Comparison of ENCODE assay signal across 7 mouse cellular contexts in the genomic region with DNA sequence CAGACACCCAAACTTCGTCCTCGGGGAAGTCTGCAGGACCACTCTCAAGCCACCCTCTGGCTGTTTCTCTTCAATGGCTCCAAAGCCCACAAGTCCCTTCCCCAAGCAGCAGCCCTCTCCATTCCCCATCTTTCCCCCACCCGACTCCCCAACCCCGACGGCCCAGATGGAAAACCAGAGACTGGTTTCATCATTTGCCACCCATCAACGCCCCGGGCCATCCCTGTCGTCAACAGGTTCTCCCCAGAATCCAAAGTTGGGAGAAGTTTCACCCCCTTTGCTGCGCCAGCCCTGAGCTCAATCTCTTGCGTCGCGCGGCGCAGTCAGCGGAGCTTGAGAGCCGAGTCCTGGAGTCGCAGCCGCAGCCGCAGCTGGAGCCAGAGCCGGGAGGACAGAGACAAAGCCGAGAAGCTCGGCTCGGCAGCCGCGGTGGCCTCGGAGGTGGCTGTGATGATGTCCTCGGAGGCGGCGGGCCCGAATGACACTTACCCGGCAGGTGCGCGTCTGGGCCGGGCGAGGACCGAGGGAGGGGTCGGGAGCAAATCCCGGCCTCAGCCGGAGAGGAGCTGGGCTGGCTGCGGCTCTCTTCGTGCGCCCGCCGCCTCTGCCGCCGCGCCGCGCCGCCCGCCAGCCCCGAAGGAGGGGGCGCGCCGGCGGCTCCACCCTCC. TPM values are rescaled to one million over a fixed set of nuclear protein-coding genes. Genes with fewer than 3 reads are reported as not detected.
DNase-seq lines count a peak whose midpoint lies in the region; ATAC-seq and TF ChIP-seq lines count a peak whose summit lies in the region.

No protein-coding gene starts in this region.

- no peak for TF ChIP-seq CTCF in liver, postnatal 0 days (IDR thresholded peaks at IDR 0.05; ENCODE audit: low read depth)

- peaks cover 99% of the 10 kb centered on the region for H3K27me3 ChIP-seq in liver, embryonic 12.5 days (replicated peaks)
- H3K27me3 ChIP-seq in liver, postnatal 0 days (ENCODE audit: insufficient read depth, low read length) = peaks cover 72% of the 10 kb centered on the region
- peaks cover 98% of the 10 kb centered on the region for H3K27me3 ChIP-seq in embryonic facial prominence, embryonic 13.5 days
- H3K27me3 ChIP-seq in intestine, embryonic 14.5 days (replicated peaks; ENCODE audit: control insufficient read depth, insufficient read depth, low read length) = peaks cover 87% of the 10 kb centered on the region

- H3K4me3 ChIP-seq in liver, embryonic 12.5 days = peak overlapping the region; percentile 17
- no peak overlapping the region for H3K4me3 ChIP-seq in liver, postnatal 0 days (ENCODE audit: low read depth, low read length)
- H3K4me3 ChIP-seq in embryonic facial prominence, embryonic 13.5 days = peak overlapping the region; percentile 50
- H3K4me3 ChIP-seq in intestine, embryonic 14.5 days (ENCODE audit: low read depth, low read length) = peak overlapping the region; percentile 33

- no peak overlapping the region for H3K27ac ChIP-seq in liver, embryonic 12.5 days
- H3K27ac ChIP-seq in liver, postnatal 0 days (ENCODE audit: low read depth) = no peak overlapping the region
- H3K27ac ChIP-seq in embryonic facial prominence, embryonic 13.5 days = no peak overlapping the region
- H3K27ac ChIP-seq in intestine, embryonic 14.5 days (ENCODE audit: low read depth) = no peak overlapping the region

- H3K4me1 ChIP-seq in liver, embryonic 12.5 days = 0 out of 2 replicates have a peak, but pooled peaks cover 8% of the 10 kb centered on the region
- H3K4me1 ChIP-seq in liver, postnatal 0 days (ENCODE audit: insufficient read depth) = no peaks in the 10 kb centered on the region
- peaks cover 30% of the 10 kb centered on the region for H3K4me1 ChIP-seq in embryonic facial prominence, embryonic 13.5 days
- peaks cover 7% of the 10 kb centered on the region; the same call in 1 of the 2 replicates for H3K4me1 ChIP-seq in intestine, embryonic 14.5 days (replicated peaks; ENCODE audit: control insufficient read depth, insufficient read depth, low read length)

- H3K4me2 ChIP-seq in liver, embryonic 12.5 days = peak overlapping the region; percentile 35
- H3K4me2 ChIP-seq in liver, postnatal 0 days (ENCODE audit: low read depth, low read length) = no peak overlapping the region
- peak overlapping the region; percentile 85 for H3K4me2 ChIP-seq in embryonic facial prominence, embryonic 13.5 days
- peak overlapping the region; percentile 57 for H3K4me2 ChIP-seq in intestine, embryonic 14.5 days (ENCODE audit: low read length)

- no peaks in the 10 kb centered on the region for H3K36me3 ChIP-seq in liver, embryonic 12.5 days
- no peaks in the 10 kb centered on the region for H3K36me3 ChIP-seq in liver, postnatal 0 days (replicated peaks; ENCODE audit: insufficient read depth, low read length)
- H3K36me3 ChIP-seq in embryonic facial prominence, embryonic 13.5 days = no peaks in the 10 kb centered on the region
- no peaks in the 10 kb centered on the region for H3K36me3 ChIP-seq in intestine, embryonic 14.5 days (ENCODE audit: control insufficient read depth, insufficient read depth, low read length)

- H3K9me3 ChIP-seq in liver, embryonic 12.5 days (replicated peaks) = no peaks in the 10 kb centered on the region
- H3K9me3 ChIP-seq in liver, postnatal 0 days (ENCODE audit: low read length) = no peaks in the 10 kb centered on the region
- no peaks in the 10 kb centered on the region for H3K9me3 ChIP-seq in embryonic facial prominence, embryonic 13.5 days
- no peaks in the 10 kb centered on the region for H3K9me3 ChIP-seq in intestine, embryonic 14.5 days (ENCODE audit: control insufficient read depth, low read length)

- WGBS in liver, embryonic 12.5 days (ENCODE audit: insufficient replicate concordance) = 3% methylated on average over 39 of the region's 56 CpGs
- 2% methylated on average over 48 of the region's 56 CpGs for WGBS in liver, postnatal 0 days (ENCODE audit: insufficient replicate concordance)
- WGBS in embryonic facial prominence, embryonic 13.5 days = under 1% methylated on average over 54 of the region's 56 CpGs
- 1% methylated on average over 46 of the region's 56 CpGs for WGBS in intestine, embryonic 14.5 days

- DNase-seq in liver, postnatal 0 days = no peak
- DNase-seq in intestine, embryonic 14.5 days (ENCODE audit: low spot score) = peak; percentile 65
- peak; percentile 58 for DNase-seq in retina, embryonic 14.5 days (ENCODE audit: low spot score)
- DNase-seq in urinary bladder, postnatal 25 days (ENCODE audit: low spot score) = no peak
- no peak for DNase-seq in lung, postnatal 4 days

- no peak for TF ChIP-seq EP300 in liver, postnatal 0 days (IDR thresholded peaks at IDR 0.05; ENCODE audit: low read depth)

- no peak for ATAC-seq in liver, embryonic 12.5 days
- ATAC-seq in liver, postnatal 0 days = no peak
- no peak for ATAC-seq in embryonic facial prominence, embryonic 13.5 days (ENCODE audit: insufficient number of reproducible peaks, insufficient read depth, low FRiP score, low TSS enrichment, low read depth)
- no peak; the same call in 1 of the 2 replicates for ATAC-seq in intestine, embryonic 14.5 days (replicated peaks; ENCODE audit: low FRiP score, low TSS enrichment, low read depth)

- H3K9ac ChIP-seq in liver, embryonic 12.5 days = no peak overlapping the region
- no peak overlapping the region for H3K9ac ChIP-seq in liver, postnatal 0 days (replicated peaks)
- H3K9ac ChIP-seq in embryonic facial prominence, embryonic 13.5 days = peak overlapping the region; percentile 47
- H3K9ac ChIP-seq in intestine, embryonic 14.5 days (ENCODE audit: low read length) = no peak overlapping the region

RNA-seq across cellular contexts. Expression of gene Ecel1, which starts 0.7 kb away (rescaled TPM):
- 0.12 and 0.35 TPM in 2 replicates for polyA plus RNA-seq in liver, embryonic 12.5 days (2016; fragmentation: Nextera tagmentation; extraction: Ambion mirVana)
- 0.16 and 0.32 TPM in 2 replicates for polyA plus RNA-seq in liver, postnatal 0 days (2015; fragmentation: Nextera tagmentation; extraction: Ambion mirVana)
- 0.81 and 0.90 TPM in 2 replicates for polyA plus RNA-seq in embryonic facial prominence, embryonic 13.5 days (2015; fragmentation: Nextera tagmentation; extraction: Ambion mirVana)
- polyA plus RNA-seq in intestine, embryonic 14.5 days (2014; fragmentation: Nextera tagmentation; extraction: Ambion mirVana) = 1.3 and 1.5 TPM in 2 replicates

RNA-seq across cellular contexts. Expression of gene Prss56, which starts 27.4 kb away (rescaled TPM):
- not detected in 2 replicates for polyA plus RNA-seq in liver, embryonic 12.5 days (2016; fragmentation: Nextera tagmentation; extraction: Ambion mirVana)
- not detected in 2 replicates for polyA plus RNA-seq in liver, postnatal 0 days (2015; fragmentation: Nextera tagmentation; extraction: Ambion mirVana)
- polyA plus RNA-seq in embryonic facial prominence, embryonic 13.5 days (2015; fragmentation: Nextera tagmentation; extraction: Ambion mirVana) = not detected in 2 replicates
- not detected in 2 replicates for polyA plus RNA-seq in intestine, embryonic 14.5 days (2014; fragmentation: Nextera tagmentation; extraction: Ambion mirVana)

RNA-seq across cellular contexts. Expression of gene Akp3, which starts 30.9 kb away (rescaled TPM):
- polyA plus RNA-seq in liver, embryonic 12.5 days (2016; fragmentation: Nextera tagmentation; extraction: Ambion mirVana) = not detected in 2 replicates
- polyA plus RNA-seq in liver, postnatal 0 days (2015; fragmentation: Nextera tagmentation; extraction: Ambion mirVana) = not detected in 2 replicates
- not detected in 2 replicates for polyA plus RNA-seq in embryonic facial prominence, embryonic 13.5 days (2015; fragmentation: Nextera tagmentation; extraction: Ambion mirVana)
- polyA plus RNA-seq in intestine, embryonic 14.5 days (2014; fragmentation: Nextera tagmentation; extraction: Ambion mirVana) = not detected in 2 replicates

RNA-seq across cellular contexts. Expression of gene Chrnd, which starts 34.7 kb away (rescaled TPM):
- polyA plus RNA-seq in liver, embryonic 12.5 days (2016; fragmentation: Nextera tagmentation; extraction: Ambion mirVana) = 0.07 TPM in 1 of 2 replicates, not detected in the other
- polyA plus RNA-seq in liver, postnatal 0 days (2015; fragmentation: Nextera tagmentation; extraction: Ambion mirVana) = 0.04 TPM in 1 of 2 replicates, not detected in the other
- 0.87 and 1.0 TPM in 2 replicates for polyA plus RNA-seq in embryonic facial prominence, embryonic 13.5 days (2015; fragmentation: Nextera tagmentation; extraction: Ambion mirVana)
- not detected in 2 replicates for polyA plus RNA-seq in intestine, embryonic 14.5 days (2014; fragmentation: Nextera tagmentation; extraction: Ambion mirVana)

RNA-seq across cellular contexts. Expression of gene Chrng, which starts 48.8 kb away (rescaled TPM):
- 0.52 and 0.54 TPM in 2 replicates for polyA plus RNA-seq in liver, embryonic 12.5 days (2016; fragmentation: Nextera tagmentation; extraction: Ambion mirVana)
- polyA plus RNA-seq in liver, postnatal 0 days (2015; fragmentation: Nextera tagmentation; extraction: Ambion mirVana) = 0.19 TPM in 1 of 2 replicates, not detected in the other
- polyA plus RNA-seq in embryonic facial prominence, embryonic 13.5 days (2015; fragmentation: Nextera tagmentation; extraction: Ambion mirVana) = 2.9 and 3.0 TPM in 2 replicates
- not detected in 2 replicates for polyA plus RNA-seq in intestine, embryonic 14.5 days (2014; fragmentation: Nextera tagmentation; extraction: Ambion mirVana)

Comparison
In these comparisons a context has a peak if more than half of its experiments do, and no peak if none do; other contexts are left out.
1. DNase-seq: peak in intestine, embryonic 14.5 days (single experiment) and retina, embryonic 14.5 days (single experiment); none in liver, postnatal 0 days (single experiment), urinary bladder, postnatal 25 days (single experiment) and lung, postnatal 4 days (0 of 2).